Mouse (Mus musculus) erythroblast, embryonic 14.5 days (primary cell): ENCODE measurements around the gene Dnajc21.

Experiments used
- GATA1 ChIP-seq: IDR thresholded peaks from 2 replicates; pipeline ENCODE4 v1.6.1; 2012; ENCODE audit warnings: low read length, inconsistent platforms, mixed read lengths
- TAL1 ChIP-seq: IDR thresholded peaks from 3 replicates; pipeline ENCODE4 v1.6.1; 2012; ENCODE audit warnings: low read length, inconsistent platforms, mixed read lengths

- TF ChIP-seq GATA1 (no peak), TAL1 (no peak)
Observed at GRCm38 (mm10) chr15:10426545-10427266, 43.6 kb downstream of the Dnajc21 start.
